Mouse (Mus musculus): ENCODE results near the gene Lyrm1.

Gene Lyrm1

GRCm38 (mm10) chr7:119895639-119896512, at the start of gene Lyrm1, which contains the start of gene Dcun1d3:
Gene Lyrm1, plus strand, starts transcription at chr7:119895861.
Gene Dcun1d3, minus strand, starts transcription at chr7:119896298.
- ChIA-PET POLR2A (interaction anchor here in 3 of 4 experiments (0.6 to 6.0 kb wide), 26 partner anchors 8 to 1712 kb away, joined by 3 to 53 read pairs (median 4); partner anchors contain the start of gene Tmem159 (in 1 of the 3)), CTCF (interaction anchor here in 1 of 4 experiments (1.2 kb wide), 1 partner anchor 34 kb away, joined by 3 read pairs; no protein-coding TSS in a partner anchor)

DNA sequence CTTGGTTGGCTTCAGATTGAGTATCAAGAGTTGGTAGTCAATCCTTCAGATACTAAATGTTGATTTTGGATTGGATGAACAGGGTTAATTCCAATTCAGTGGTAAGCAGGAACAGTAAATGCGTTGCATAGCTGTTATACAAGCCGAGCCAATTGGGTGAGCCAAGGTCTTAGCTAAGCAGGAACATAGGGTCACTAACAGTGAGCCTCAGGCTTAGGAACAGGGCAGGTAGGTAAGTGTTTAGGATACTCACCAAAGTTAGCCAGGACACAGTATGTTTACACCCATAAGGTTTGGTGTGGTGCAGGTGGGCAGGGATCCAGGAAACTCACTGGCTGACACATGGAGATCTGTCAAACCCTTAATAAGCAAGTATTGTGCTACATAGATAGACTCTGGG, 48.3 kb upstream of the Lyrm1 start:
- POLR2A ChIA-PET: interaction anchor here in 1 of 4 experiments (0.9 kb wide), 1 partner anchor 20 kb away, joined by 3 read pairs; no protein-coding TSS in a partner anchor
- CTCF ChIA-PET: no interaction called here

- ChIA-PET POLR2A (interaction anchor here in 2 of 4 experiments (0.6 to 3.9 kb wide), 7 partner anchors 13 to 198 kb away, joined by 3 to 13 read pairs (median 4); partner anchors contain the start of gene Lyrm1 (in 1 of the 2)), CTCF (interaction anchor here (0.6 to 2.4 kb wide), 24 partner anchors 17 to 476 kb away, joined by 3 to 26 read pairs (median 3); partner anchors contain the start of genes Abca14 (in 2 of the 4) and Tmem159 (in 2 of the 4))
Observed at GRCm38 (mm10) chr7:119849096-119849495, 46.6 kb upstream of the Lyrm1 start.

GRCm38 (mm10) chr7:119850737-119851136, 44.9 kb upstream of the Lyrm1 start:
- ChIA-PET POLR2A (interaction anchor here in 3 of 4 experiments (0.5 to 3.9 kb wide), 11 partner anchors 8 to 1597 kb away, joined by 3 to 13 read pairs (median 4); partner anchors contain the start of genes Dcun1d3 (in 1 of the 3) and Lyrm1 (in 1 of the 3)), CTCF (interaction anchor here (0.6 to 2.0 kb wide), 7 partner anchors 9 to 477 kb away, joined by 3 to 6 read pairs (median 3); no protein-coding TSS in a partner anchor)

GRCm38 (mm10) chr7:119852494-119852893, 43.2 kb upstream of the Lyrm1 start:
- CTCF ChIA-PET: interaction anchor here in 2 of 4 experiments (0.5 to 0.6 kb wide), 2 partner anchors 17 to 475 kb away, joined by 3 read pairs; no protein-coding TSS in a partner anchor
- POLR2A ChIA-PET: interaction anchor here in 3 of 4 experiments (0.6 to 2.8 kb wide), 5 partner anchors 11 to 246 kb away, joined by 3 to 10 read pairs (median 5); no protein-coding TSS in a partner anchor

GRCm38 (mm10) chr7:119853186-119853585, 42.5 kb upstream of the Lyrm1 start:
- ChIA-PET POLR2A (interaction anchor here in 1 of 4 experiments (1.6 to 2.8 kb wide), 3 partner anchors 11 to 41 kb away, joined by 3 to 10 read pairs (median 5); no protein-coding TSS in a partner anchor), CTCF (interaction anchor here in 1 of 4 experiments (1.6 kb wide), 1 partner anchor 244 kb away, joined by 4 read pairs; no protein-coding TSS in a partner anchor)

DNA sequence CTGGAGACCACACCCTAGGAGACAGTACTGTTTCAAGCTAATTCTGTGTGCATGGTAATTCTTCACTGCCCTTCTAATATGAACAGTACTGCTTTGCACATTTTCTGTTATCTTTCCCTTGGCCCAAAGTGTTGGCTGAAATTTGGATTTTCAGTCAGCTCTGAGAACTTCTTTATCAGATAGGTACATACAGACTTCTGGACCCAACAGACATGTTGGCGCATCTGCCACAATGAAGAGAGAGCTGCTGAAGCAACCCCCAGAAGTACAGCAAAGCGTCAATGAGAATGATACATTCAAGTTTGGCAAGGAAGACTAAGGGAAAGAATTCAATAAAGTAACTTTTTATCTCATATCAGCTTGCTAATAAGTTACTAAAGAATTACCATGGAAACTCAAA, 41.3 kb upstream of the Lyrm1 start:
- ChIA-PET CTCF (interaction anchor here in 1 of 4 experiments (1.6 kb wide), 1 partner anchor 243 kb away, joined by 4 read pairs; no protein-coding TSS in a partner anchor), POLR2A (interaction anchor here in 2 of 4 experiments (0.9 to 2.0 kb wide), 4 partner anchors 10 to 46 kb away, joined by 3 to 5 read pairs (median 4); partner anchors contain the start of genes Dcun1d3 (in 1 of the 2) and Lyrm1 (in 1 of the 2))

- POLR2A ChIA-PET: interaction anchor here in 2 of 4 experiments (0.9 to 2.0 kb wide), 3 partner anchors 9 to 45 kb away, joined by 3 to 5 read pairs (median 4); partner anchors contain the start of genes Dcun1d3 (in 1 of the 2) and Lyrm1 (in 1 of the 2)
- CTCF ChIA-PET: interaction anchor here in 1 of 4 experiments (1.6 kb wide), 1 partner anchor 243 kb away, joined by 4 read pairs; no protein-coding TSS in a partner anchor
Observed at GRCm38 (mm10) chr7:119855031-119855430, 40.6 kb upstream of the Lyrm1 start.

DNA sequence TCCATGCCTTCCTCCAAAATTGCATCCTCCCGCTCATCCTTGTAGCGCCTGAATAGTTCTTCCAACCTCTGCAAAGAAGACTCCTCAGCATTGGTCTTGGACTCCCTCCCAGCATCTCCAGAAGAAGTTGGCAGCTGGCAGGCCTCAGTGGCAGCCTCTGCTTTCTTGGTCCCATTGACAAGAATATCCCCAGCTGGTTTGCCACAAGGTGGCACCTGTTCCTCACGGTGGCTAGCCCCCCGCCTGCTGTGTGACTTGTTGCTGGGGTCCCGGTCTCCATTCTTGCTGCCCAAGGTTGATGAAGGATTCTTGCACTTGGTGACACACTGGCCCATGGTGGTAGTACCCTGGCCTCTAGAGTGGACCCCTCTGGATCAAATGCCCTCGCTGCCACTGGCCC, 36.2 kb upstream of the Lyrm1 start:
- ChIA-PET CTCF (interaction anchor here in 3 of 4 experiments (0.6 to 1.4 kb wide), 6 partner anchors 8 to 468 kb away, joined by 3 to 7 read pairs (median 4); no protein-coding TSS in a partner anchor), POLR2A (interaction anchor here in 3 of 4 experiments (0.6 to 5.5 kb wide), 7 partner anchors 33 to 346 kb away, joined by 3 to 53 read pairs (median 4); partner anchors contain the start of genes Dcun1d3 (in 2 of the 3), Lyrm1 (in 2 of the 3) and Tmem159 (in 1 of the 3))

GRCm38 (mm10) chr7:119860116-119860515, 35.5 kb upstream of the Lyrm1 start:
- ChIA-PET CTCF (interaction anchor here in 3 of 4 experiments (0.7 to 1.4 kb wide), 4 partner anchors 9 to 468 kb away, joined by 3 to 7 read pairs (median 4); no protein-coding TSS in a partner anchor), POLR2A (interaction anchor here in 3 of 4 experiments (0.6 to 5.5 kb wide), 9 partner anchors 32 to 345 kb away, joined by 3 to 53 read pairs (median 4); partner anchors contain the start of genes Dcun1d3 (in 3 of the 3), Lyrm1 (in 3 of the 3) and Tmem159 (in 1 of the 3))

DNA sequence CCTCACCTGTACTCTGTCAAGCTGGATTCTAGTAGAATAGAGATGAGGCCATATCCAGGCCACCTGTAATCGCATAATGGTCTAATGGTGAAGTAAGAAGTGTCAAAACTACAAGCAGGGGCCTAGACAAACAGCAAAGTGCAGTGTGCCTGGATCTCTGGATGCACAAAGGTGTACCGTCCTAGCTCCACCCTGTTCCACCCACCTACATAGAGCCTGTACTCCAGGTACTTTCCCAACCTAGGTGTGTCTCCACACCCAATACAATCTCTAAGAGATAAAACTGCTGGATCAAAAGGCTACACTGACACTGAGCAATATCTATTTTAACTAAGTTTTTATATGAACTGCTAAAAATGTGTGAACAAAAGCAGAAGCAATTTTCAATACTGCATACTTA, 35.1 kb upstream of the Lyrm1 start:
- POLR2A ChIA-PET: interaction anchor here in 3 of 4 experiments (0.7 to 5.5 kb wide), 10 partner anchors 14 to 242 kb away, joined by 3 to 53 read pairs (median 6); partner anchors contain the start of genes Dcun1d3 (in 3 of the 3), Lyrm1 (in 3 of the 3) and Tmem159 (in 1 of the 3)
- CTCF ChIA-PET: interaction anchor here in 1 of 4 experiments (0.7 kb wide), 1 partner anchor 467 kb away, joined by 7 read pairs; no protein-coding TSS in a partner anchor

- CTCF ChIA-PET: interaction anchor here in 1 of 4 experiments (0.9 kb wide), 1 partner anchor 36 kb away, joined by 3 read pairs; the partner anchor contains the start of gene Dcun1d3
- POLR2A ChIA-PET: interaction anchor here in 3 of 4 experiments (0.7 to 5.5 kb wide), 12 partner anchors 14 to 242 kb away, joined by 3 to 53 read pairs (median 6); partner anchors contain the start of genes Dcun1d3 (in 3 of the 3), Lyrm1 (in 3 of the 3) and Tmem159 (in 1 of the 3)
Observed at GRCm38 (mm10) chr7:119860971-119861334, 34.7 kb upstream of the Lyrm1 start.

DNA sequence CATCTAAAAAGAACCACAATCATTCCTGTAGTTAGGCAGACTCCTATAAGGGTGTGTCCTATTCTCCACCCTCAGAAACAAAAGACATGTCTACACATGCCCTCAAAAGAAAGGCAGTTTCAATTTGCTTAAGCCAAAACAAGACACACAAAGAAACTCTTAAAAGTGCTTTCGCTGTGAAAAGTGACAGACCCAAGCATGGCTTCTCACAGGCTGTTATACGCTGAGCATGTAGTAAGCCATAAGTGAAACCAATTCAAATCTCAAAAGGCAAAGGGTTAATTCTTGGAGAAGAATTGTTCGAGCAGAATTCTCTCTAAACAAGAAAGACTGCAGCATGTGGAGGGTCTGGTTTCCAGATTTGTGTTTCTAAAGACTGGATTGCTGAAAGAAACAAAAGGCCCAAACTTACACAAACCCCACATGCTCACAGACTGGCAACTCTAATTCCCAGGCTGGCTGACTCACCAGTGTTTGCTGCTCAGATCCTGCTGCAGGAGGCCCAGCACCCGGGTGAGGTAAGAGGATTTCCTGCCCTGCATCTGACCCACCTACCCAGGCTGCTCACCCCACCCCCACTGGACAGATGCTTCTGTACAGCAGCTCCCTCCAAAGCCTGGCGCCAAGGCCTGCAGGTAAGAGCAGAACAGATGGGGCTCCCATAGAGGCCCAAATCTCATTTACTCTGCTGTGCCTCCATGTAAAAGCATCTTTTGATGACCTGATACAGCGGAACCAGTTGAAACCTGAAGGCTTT, 34.1 kb upstream of the Lyrm1 start:
- ChIA-PET POLR2A (interaction anchor here in 3 of 4 experiments (0.6 to 5.5 kb wide), 17 partner anchors 9 to 241 kb away, joined by 3 to 53 read pairs (median 4); partner anchors contain the start of genes Dcun1d3 (in 3 of the 3), Lyrm1 (in 3 of the 3) and Tmem159 (in 1 of the 3)), CTCF (interaction anchor here in 1 of 4 experiments (0.9 kb wide), 1 partner anchor 35 kb away, joined by 3 read pairs; the partner anchor contains the start of gene Dcun1d3)

DNA sequence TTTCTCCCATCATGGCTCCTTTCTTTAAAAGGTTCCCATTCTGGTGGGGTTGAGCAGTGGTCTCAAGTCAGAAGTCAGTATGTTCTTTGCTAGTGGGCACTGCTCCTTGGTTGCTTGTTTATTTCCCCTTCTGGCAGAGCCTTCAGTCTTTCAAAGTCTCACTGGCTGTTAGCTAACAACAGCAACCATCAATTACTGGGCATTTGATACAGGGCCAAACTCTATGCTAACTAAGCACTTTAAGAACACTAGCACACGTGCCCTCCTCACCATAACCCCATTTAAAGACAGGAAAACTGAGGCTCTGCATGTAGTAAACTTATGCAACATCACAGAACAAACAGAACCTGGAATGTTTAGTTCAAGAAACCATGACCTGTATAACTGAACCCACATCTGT, 33.5 kb upstream of the Lyrm1 start:
- POLR2A ChIA-PET: interaction anchor here in 3 of 4 experiments (0.6 to 5.5 kb wide), 14 partner anchors 8 to 34 kb away, joined by 3 to 53 read pairs (median 4); partner anchors contain the start of genes Dcun1d3 (in 3 of the 3) and Lyrm1 (in 3 of the 3)
- CTCF ChIA-PET: no interaction called here

DNA sequence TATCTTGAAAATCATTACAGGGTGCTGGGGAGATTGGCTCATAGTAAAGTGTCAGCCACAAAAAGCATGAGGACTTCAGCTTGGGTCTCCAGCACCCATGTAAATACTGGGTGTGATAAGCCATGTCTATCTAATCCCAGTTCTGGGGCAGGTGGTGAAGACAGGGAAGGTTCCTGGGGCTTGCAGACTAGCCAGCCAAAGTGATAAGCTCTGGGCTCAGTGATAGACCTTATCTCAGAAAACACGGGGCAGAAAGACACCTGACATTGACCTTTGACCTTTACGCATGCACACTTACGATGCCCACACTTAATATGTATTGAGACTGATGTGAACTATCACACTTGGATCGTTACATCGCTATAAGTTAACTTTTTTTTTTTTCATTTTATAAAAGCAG, 31.2 kb upstream of the Lyrm1 start:
- POLR2A ChIA-PET: interaction anchor here in 2 of 4 experiments (0.7 to 5.5 kb wide), 7 partner anchors 8 to 32 kb away, joined by 3 to 53 read pairs (median 10); partner anchors contain the start of genes Dcun1d3 (in 2 of the 2) and Lyrm1 (in 2 of the 2)
- CTCF ChIA-PET: no interaction called here

DNA sequence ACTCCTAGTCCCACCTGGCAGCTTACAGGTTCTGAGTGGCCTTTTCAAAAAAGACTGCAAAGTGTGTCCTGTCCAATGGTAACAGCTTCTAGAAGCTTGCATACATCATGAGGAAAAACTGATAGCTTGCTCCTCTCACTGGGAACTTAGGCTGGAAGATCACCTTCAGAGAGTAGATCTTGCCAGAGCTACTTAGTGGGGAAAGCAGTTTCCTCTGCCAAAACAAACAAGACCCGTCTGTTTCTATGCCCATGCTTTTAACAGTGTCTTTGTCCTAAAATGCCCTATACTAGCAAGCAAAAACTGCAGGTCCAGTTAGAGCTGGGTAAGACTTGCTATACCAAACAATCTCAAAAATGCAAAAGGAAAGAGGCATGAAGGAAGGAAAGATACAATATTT, 29.5 kb upstream of the Lyrm1 start:
- POLR2A ChIA-PET: interaction anchor here in 2 of 4 experiments (0.5 to 1.5 kb wide), 2 partner anchors 29 to 1086 kb away, joined by 3 to 7 read pairs; partner anchors contain the start of genes Dcun1d3 (in 1 of the 2) and Lyrm1 (in 1 of the 2)
- CTCF ChIA-PET: interaction anchor here in 1 of 4 experiments (1.3 kb wide), 1 partner anchor 17 kb away, joined by 4 read pairs; no protein-coding TSS in a partner anchor

Measured in embryonic stem cell, embryonic (primary cell).